Mouse (Mus musculus): ENCODE results near the gene Rnf19b.

DNA sequence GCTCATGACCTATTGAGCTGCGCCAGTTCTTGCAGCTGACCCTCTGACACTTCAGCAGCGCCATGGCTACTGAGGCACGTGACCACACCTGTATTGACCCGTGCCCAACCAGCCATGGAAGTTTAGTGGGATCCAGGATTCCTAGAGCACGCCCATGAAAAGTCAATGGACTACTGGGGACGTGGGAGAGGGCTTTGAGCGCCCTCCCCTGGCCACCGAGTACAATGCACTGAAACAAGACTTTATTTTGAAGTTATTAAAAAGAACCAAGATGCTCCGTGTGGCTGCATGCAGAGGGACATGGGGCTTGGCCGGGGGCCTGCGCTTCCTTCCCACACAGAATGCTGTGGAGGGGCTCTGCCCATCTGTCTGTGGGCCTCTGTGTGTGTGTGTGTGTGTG is 53.3 kb downstream of the Rnf19b start:
- TF ChIP-seq POLR2A (IDR thresholded peaks at IDR 0.05; ENCODE audit: borderline replicate concordance, extremely low read depth, low read depth, low read length) (no peak), CTCF (IDR thresholded peaks at IDR 0.05; ENCODE audit: insufficient read depth, low read length) (no peak)
